Mouse (Mus musculus) MN1 (cell line): ENCODE data around the gene Itpkb.

Experiments
- DNase-seq: peaks from one replicate; pipeline ENCODE4 v3.0.0-alpha.2; 2016; ENCODE audit warnings: low spot score

Gene Itpkb

GRCm38 (mm10) chr1:180420496-180421164 lies 90.3 kb downstream of the Itpkb start:
- peak; percentile 76 for DNase-seq

GRCm38 (mm10) chr1:180421165-180421909 lies 91.1 kb downstream of the Itpkb start:
- DNase-seq = no peak

- peak; percentile 58 for DNase-seq
Observed at GRCm38 (mm10) chr1:180422076-180422828, 92.0 kb downstream of the Itpkb start.

- no peak for DNase-seq
Observed at GRCm38 (mm10) chr1:180423008-180423639, 92.8 kb downstream of the Itpkb start.

- no peak for DNase-seq
Observed at GRCm38 (mm10) chr1:180423931-180424330, 93.6 kb downstream of the Itpkb start.

- no peak for DNase-seq
Observed at GRCm38 (mm10) chr1:180426405-180426804, 96.1 kb downstream of the Itpkb start.

GRCm38 (mm10) chr1:180427685-180428084 lies 97.4 kb downstream of the Itpkb start:
- no peak for DNase-seq

- no peak for DNase-seq
Observed at GRCm38 (mm10) chr1:180428101-180428712, 97.9 kb downstream of the Itpkb start.

- no peak for DNase-seq
Observed at GRCm38 (mm10) chr1:180428871-180429270, 98.6 kb downstream of the Itpkb start.

- no peak for DNase-seq
Observed at GRCm38 (mm10) chr1:180429819-180430218, 99.5 kb downstream of the Itpkb start.

- no peak for DNase-seq
Observed at GRCm38 (mm10) chr1:180431833-180432232, 101.5 kb downstream of the Itpkb start.

- DNase-seq = peak; percentile 16
Observed at GRCm38 (mm10) chr1:180433098-180433538, 102.8 kb downstream of the Itpkb start.

- DNase-seq = peak; percentile 80
Observed at GRCm38 (mm10) chr1:180433796-180434566, 103.7 kb downstream of the Itpkb start.

GRCm38 (mm10) chr1:180434925-180435324 lies 104.6 kb downstream of the Itpkb start:
- peak; percentile 22 for DNase-seq

GRCm38 (mm10) chr1:180439496-180439895 lies 109.2 kb downstream of the Itpkb start:
- no peak for DNase-seq

GRCm38 (mm10) chr1:180444411-180444810 lies 114.1 kb downstream of the Itpkb start:
- DNase-seq = no peak

- no peak for DNase-seq
Observed at GRCm38 (mm10) chr1:180449641-180450040, 119.4 kb downstream of the Itpkb start.

GRCm38 (mm10) chr1:180458274-180458673 lies 128.0 kb downstream of the Itpkb start:
- DNase-seq = no peak

GRCm38 (mm10) chr1:180458680-180459079 lies 128.4 kb downstream of the Itpkb start:
- DNase-seq = no peak

GRCm38 (mm10) chr1:180460721-180461120 lies 130.4 kb downstream of the Itpkb start:
- no peak for DNase-seq

- no peak for DNase-seq
Observed at GRCm38 (mm10) chr1:180462396-180462795, 132.1 kb downstream of the Itpkb start.
